Mouse (Mus musculus) testis, adult 2 months (tissue): Measurements from ENCODE around the gene Zfp366.

Experiments
- CTCF ChIP-seq: fragments of 200-500 bp; IDR thresholded peaks from 2 replicates; pipeline ENCODE4 v1.5.1; 2012; ENCODE audit warnings: low read depth, mild to moderate bottlenecking, inconsistent platforms, low read length, moderate library complexity; ENCODE audit not compliant: control insufficient read depth, insufficient read depth, insufficient replicate concordance
- POLR2A ChIP-seq: fragments of 200-500 bp; IDR thresholded peaks from 2 replicates; pipeline ENCODE4 v1.6.1; 2012; ENCODE audit warnings: low read depth, mild to moderate bottlenecking, inconsistent platforms, low read length, moderate library complexity; ENCODE audit not compliant: control insufficient read depth

- TF ChIP-seq CTCF, result no peak
- TF ChIP-seq POLR2A, result no peak
Observed at GRCm38 (mm10) chr13:99221996-99222395, 37.4 kb downstream of the Zfp366 start.
